Mouse (Mus musculus) frontal cortex, adult 2 months (tissue): ENCODE results near the gene Foxn3. TPM values are rescaled to one million over a fixed set of nuclear protein-coding genes. Genes with fewer than 3 reads are reported as not detected.

ENCODE experiments used
- DNase-seq, 2 experiments: peaks; one replicate each; pipeline ENCODE4 v3.0.0; 2022; ENCODE audit warnings: low spot score in 1 of 2; ENCODE audit errors: extremely low spot score in 1 of 2
- polyA plus RNA-seq: library from polyadenylated mRNA; depleted of rRNA; stranded (reverse); fragments of >200 nt; gene quantifications from 2 replicates; pipeline ENCODE4 v1.2.3, GENCODE M21; 2012

Gene Foxn3
- polyA plus RNA-seq, 1 experiment, result 23.6 TPM

DNA sequence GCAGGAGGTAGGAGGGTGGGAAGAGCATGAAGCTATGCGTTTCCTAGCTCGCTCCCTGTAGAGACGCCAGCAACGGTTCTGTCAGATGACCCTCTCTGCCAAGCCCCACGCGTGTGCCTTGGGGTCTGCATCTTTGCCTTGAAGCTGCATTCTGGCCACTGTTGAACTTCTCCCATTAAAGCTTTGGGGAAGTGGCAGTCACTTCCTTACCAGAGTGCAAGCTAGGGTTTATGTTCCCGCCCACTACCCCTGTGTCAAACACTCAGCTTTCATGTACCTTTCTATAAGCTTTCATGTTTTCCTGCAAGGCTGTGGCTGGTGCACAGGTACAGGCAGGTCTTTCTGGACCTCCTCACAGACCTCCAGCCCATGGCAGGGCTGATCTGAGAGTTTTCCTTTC is 409.2 kb downstream of the Foxn3 start:
- DNase-seq, result no peak

- no peak for DNase-seq
These were observed 409.7 kb downstream of the Foxn3 start for GRCm38 (mm10) chr12:99153664-99154063.

DNA sequence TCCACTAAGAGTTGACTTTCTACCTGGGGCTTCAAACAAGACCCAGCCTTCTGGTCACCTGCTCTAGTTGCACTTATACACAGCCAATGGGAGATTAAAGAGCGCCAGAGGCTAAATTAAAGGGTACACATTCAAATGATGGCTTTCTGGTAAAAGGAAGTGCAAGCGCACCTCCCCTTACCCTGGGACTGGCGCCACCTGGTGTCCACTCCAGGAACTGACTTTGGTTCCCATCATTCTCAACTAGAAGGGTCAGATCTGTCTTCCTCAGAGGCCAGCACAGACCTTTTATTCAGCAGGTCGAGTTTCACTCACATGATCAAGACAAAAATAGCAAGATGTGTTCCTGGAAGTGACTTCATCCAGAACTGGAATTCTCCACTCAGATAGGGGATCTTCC is 413.3 kb downstream of the Foxn3 start:
- DNase-seq, result peak in 1 of 2 experiments; percentile 64

- DNase-seq, result no peak
These were observed 414.2 kb downstream of the Foxn3 start for GRCm38 (mm10) chr12:99149193-99149592.
